Mouse (Mus musculus) G1E (cell line): Measurements from ENCODE around the gene Ercc1.

Source experiments
- CTCF ChIP-seq: IDR thresholded peaks from 2 replicates; pipeline ENCODE4 v1.5.1; 2012; ENCODE audit warnings: low read depth, low read length, inconsistent platforms, mixed read lengths
- GATA1 ChIP-seq: IDR thresholded peaks from 2 replicates; pipeline ENCODE4 v1.6.1; 2012; ENCODE audit warnings: borderline replicate concordance, low read length, inconsistent platforms, mixed read lengths
- GATA2 ChIP-seq: IDR thresholded peaks from 2 replicates; pipeline ENCODE4 v1.6.1; 2012; ENCODE audit warnings: low read depth, low read length, inconsistent platforms, borderline replicate concordance
- TAL1 ChIP-seq: conservative IDR thresholded peaks from 2 replicates; pipeline ENCODE4 v1.6.1; 2012; ENCODE audit warnings: low read depth, low read length, inconsistent platforms, mixed read lengths

- TF ChIP-seq CTCF (no peak), TAL1 (no peak), GATA2 (no peak), GATA1 (no peak)
Observed at GRCm38 (mm10) chr7:19350221-19350620, 5.6 kb downstream of the Ercc1 start.
